Mouse (Mus musculus) CH12.LX (cell line): ENCODE measurements around the gene Rnf181. TPM values are rescaled to one million over a fixed set of nuclear protein-coding genes. Genes with fewer than 3 reads are reported as not detected.

Source experiments
- DNase-seq: peaks from one replicate; pipeline ENCODE4 v3.0.0-alpha.2; 2013; ENCODE audit errors: extremely low read depth
- H3K27ac ChIP-seq: 2 replicates; pipeline ENCODE4 v1.5.1; 2012; ENCODE audit warnings: low read depth, mild to moderate bottlenecking, control low read depth, moderate library complexity; ENCODE audit not compliant: insufficient read depth
- H3K27me3 ChIP-seq: replicated peaks from 2 replicates; pipeline ENCODE3; 2012; ENCODE audit warnings: inconsistent platforms
- H3K36me3 ChIP-seq, 2 experiments: replicated peaks in 1 of 2; 2 replicates each; pipeline versions ENCODE3 to v1.6.1; 2012; ENCODE audit warnings: inconsistent platforms in 1 of 2, low read length in 1 of 2, mild to moderate bottlenecking in 1 of 2, mixed read lengths in 1 of 2, moderate library complexity in 1 of 2; ENCODE audit not compliant: control insufficient read depth in 1 of 2, insufficient read depth in 1 of 2
- H3K4me1 ChIP-seq, 2 experiments: 2 replicates each; pipeline ENCODE4 v1.6.1; 2012; ENCODE audit warnings: inconsistent platforms in 1 of 2, moderate library complexity in 1 of 2; ENCODE audit not compliant: insufficient read depth in 2 of 2, control insufficient read depth in 1 of 2
- H3K4me2 ChIP-seq: 2 replicates; pipeline ENCODE4 v1.6.1; 2012; ENCODE audit warnings: low read depth, mild to moderate bottlenecking, control low read depth; ENCODE audit not compliant: poor library complexity, insufficient read depth, severe bottlenecking
- H3K4me3 ChIP-seq, 3 experiments: fragments of 150-350 bp in 1 of 3; sonication (generic) in 1 of 3; replicated peaks in 1 of 3; 2 replicates each; pipeline versions ENCODE3 to v1.5.1; 2011 to 2012; ENCODE audit warnings: low read depth in 2 of 3, low read length in 2 of 3, mild to moderate bottlenecking in 2 of 3, moderate library complexity in 2 of 3, control low read depth in 1 of 3, improper control_type of control experiment in 1 of 3, inconsistent platforms in 1 of 3, mixed read lengths in 1 of 3; ENCODE audit not compliant: poor library complexity in 1 of 3
- H3K79me2 ChIP-seq: replicated peaks from 2 replicates; pipeline ENCODE4 v1.6.1; 2012; ENCODE audit warnings: mild to moderate bottlenecking, moderate library complexity; ENCODE audit not compliant: control insufficient read depth, poor library complexity, insufficient read depth, severe bottlenecking; ENCODE audit errors: extremely low read depth
- H3K9ac ChIP-seq: 2 replicates; pipeline ENCODE4 v1.6.1; 2012; ENCODE audit warnings: low read depth, mild to moderate bottlenecking, control low read depth, moderate library complexity; ENCODE audit not compliant: insufficient read depth
- H3K9me3 ChIP-seq: replicated peaks from 2 replicates; pipeline ENCODE3; 2012; ENCODE audit warnings: low read length, inconsistent platforms, mixed read lengths
- GABPA ChIP-seq: IDR thresholded peaks from 2 replicates; pipeline ENCODE4 v1.6.1; 2012; ENCODE audit warnings: low read depth, low read length, improper control_type of control experiment, inconsistent platforms; ENCODE audit not compliant: insufficient replicate concordance
- JUND ChIP-seq: conservative IDR thresholded peaks from 2 replicates; pipeline ENCODE4 v1.6.1; 2011; ENCODE audit warnings: low read depth, low read length, improper control_type of control experiment
- MAX ChIP-seq: IDR thresholded peaks from 2 replicates; pipeline ENCODE4 v1.6.1; 2011; ENCODE audit warnings: low read length, improper control_type of control experiment
- POLR2A ChIP-seq: IDR thresholded peaks from 2 replicates; pipeline ENCODE4 v1.6.1; 2011; ENCODE audit warnings: low read depth, mild to moderate bottlenecking, improper control_type of control experiment, low read length
- SMC3 ChIP-seq: IDR thresholded peaks from 2 replicates; pipeline ENCODE4 v1.6.1; 2011; ENCODE audit warnings: low read depth, low read length, improper control_type of control experiment
- TCF12 ChIP-seq: IDR thresholded peaks from 2 replicates; pipeline ENCODE4 v1.6.1; 2014; ENCODE audit warnings: low read depth, mild to moderate bottlenecking, inconsistent platforms, low read length, improper control_type of control experiment
- ZNF384 ChIP-seq: IDR thresholded peaks from 2 replicates; pipeline ENCODE4 v1.6.1; 2012; ENCODE audit warnings: low read depth, low read length, improper control_type of control experiment, inconsistent platforms
- dilution Hi-C: fragments of 300-500 bp; cut with MboI; formaldehyde crosslinking; loops from 2 replicates; pipeline ENCODE4 v1.14.3; 2020; ENCODE audit warnings: low sequenced_read_pairs; ENCODE audit not compliant: extremely low pct_unique_long_range_greater_than_20kb, extremely low pct_ligation_motif_present
- in situ Hi-C: fragments of 300-500 bp; cut with MboI; formaldehyde crosslinking; loops from 3 replicates; pipeline ENCODE4 v1.14.3; 2019; ENCODE audit warnings: low sequenced_read_pairs, low pct_ligation_motif_present, low pct_unique_long_range_greater_than_20kb, mixed read lengths
- polyA plus RNA-seq: library from polyadenylated mRNA; unstranded; fragments of >175 nt; gene quantifications from 2 replicates; pipeline ENCODE4 v1.2.1, GENCODE M21; 2012; ENCODE audit warnings: low read depth; ENCODE audit not compliant: insufficient read length
- total RNA-seq, 2 experiments: library from RNA; depleted of rRNA; stranded (reverse); fragments of 300-350 nt in 1 of 2; fragments of >200 nt in 1 of 2; gene quantifications; 2 replicates each; pipeline ENCODE4 v1.2.3; 2012 to 2014

The Rnf181 gene
- total and polyA plus RNA-seq, 3 experiments: 63.2 to 88.7 (median 83.2) TPM

- H3K36me3 ChIP-seq: peaks cover 60 to 83% of the 10 kb centered on the region in 2 experiments
- TF ChIP-seq MAX: no peak
- dilution Hi-C loops (no loop called here), in situ Hi-C loops (no loop called here)
- no peak for DNase-seq
- H3K27ac ChIP-seq: no peak overlapping the region
- H3K4me3 ChIP-seq: no peak overlapping the region
- no peaks in the 10 kb centered on the region for H3K27me3 ChIP-seq
- H3K79me2 ChIP-seq: no peaks in the 10 kb centered on the region
- H3K4me2 ChIP-seq: no peak overlapping the region
- no peaks in the 10 kb centered on the region for H3K9me3 ChIP-seq
- H3K9ac ChIP-seq: no peak overlapping the region
- H3K4me1 ChIP-seq: no peaks in the 10 kb centered on the region
These were observed 51.4 kb downstream of the Rnf181 start for GRCm38 (mm10) chr6:72315384-72315783.

- Histone ChIP-seq H3K27me3 (no peaks in the 10 kb centered on the region), H3K9me3 (no peaks in the 10 kb centered on the region), H3K9ac (no peak overlapping the region), H3K36me3 (peaks cover 41 to 65% of the 10 kb centered on the region in 2 experiments), H3K4me2 (no peak overlapping the region), H3K79me2 (no peaks in the 10 kb centered on the region), H3K4me1 (no peaks in the 10 kb centered on the region), H3K27ac (no peak overlapping the region), H3K4me3 (no peak overlapping the region)
- in situ Hi-C loops: no loop called here
- DNase-seq: no peak
- no peak for TF ChIP-seq JUND
- no peak for TF ChIP-seq GABPA
- TF ChIP-seq POLR2A: no peak
- dilution Hi-C loops: no loop called here
These were observed 53.5 kb downstream of the Rnf181 start for GRCm38 (mm10) chr6:72313124-72313867.

- H3K4me1 ChIP-seq: no peaks in the 10 kb centered on the region
- H3K79me2 ChIP-seq: no peaks in the 10 kb centered on the region
- no peaks in the 10 kb centered on the region for H3K9me3 ChIP-seq
- no peak overlapping the region for H3K9ac ChIP-seq
- H3K36me3 ChIP-seq: peaks cover 33 to 54% of the 10 kb centered on the region in 2 experiments
- H3K27ac ChIP-seq: no peak overlapping the region
- no peak for DNase-seq
- H3K27me3 ChIP-seq: no peaks in the 10 kb centered on the region
- TF ChIP-seq GABPA (no peak), TCF12 (no peak), SMC3 (no peak), ZNF384 (no peak)
- TF ChIP-seq, all 38 proteins: peak for 0
- in situ Hi-C loops (no loop called here), dilution Hi-C loops (no loop called here)
- H3K4me2 ChIP-seq: no peak overlapping the region
- H3K4me3 ChIP-seq: no peak overlapping the region
These were observed 54.6 kb downstream of the Rnf181 start for GRCm38 (mm10) chr6:72312198-72312597.

Other genes starting within 250 kb of the Rnf181 start
- gene Atoh8, start 131.4 kb downstream of the Rnf181 start, total RNA-seq (2012; rRNA removed): 4.7 and 5.0 TPM in 2 replicates
- 0.23 and 0.31 TPM in 2 replicates for gene Atoh8, start 131.4 kb downstream of the Rnf181 start, total RNA-seq (2014; rRNA removed)
- 1.1 and 1.6 TPM in 2 replicates for gene Atoh8, start 131.4 kb downstream of the Rnf181 start, polyA plus RNA-seq
- gene Sftpb, start 62.3 kb downstream of the Rnf181 start, total RNA-seq (2012; rRNA removed): not detected in 2 replicates
- not detected in 2 replicates for gene Sftpb, start 62.3 kb downstream of the Rnf181 start, total RNA-seq (2014; rRNA removed)
- not detected in 2 replicates for gene Sftpb, start 62.3 kb downstream of the Rnf181 start, polyA plus RNA-seq
- 74.5 and 90.9 TPM in 2 replicates for gene Usp39, start 21.8 kb downstream of the Rnf181 start, total RNA-seq (2012; rRNA removed)
- gene Usp39, start 21.8 kb downstream of the Rnf181 start, total RNA-seq (2014; rRNA removed): 138 TPM in 2 replicates
- gene Usp39, start 21.8 kb downstream of the Rnf181 start, polyA plus RNA-seq: 72.8 and 88.2 TPM in 2 replicates
- gene 0610030E20Rik, start 19.6 kb downstream of the Rnf181 start, total RNA-seq (2012; rRNA removed): 9.9 and 11.7 TPM in 2 replicates
- 7.2 and 7.7 TPM in 2 replicates for gene 0610030E20Rik, start 19.6 kb downstream of the Rnf181 start, total RNA-seq (2014; rRNA removed)
- gene 0610030E20Rik, start 19.6 kb downstream of the Rnf181 start, polyA plus RNA-seq: 16.9 and 17.0 TPM in 2 replicates
- gene Tmem150a, start 11.5 kb downstream of the Rnf181 start, total RNA-seq (2012; rRNA removed): 0.17 and 0.59 TPM in 2 replicates
- 0.24 TPM in 1 of 2 replicates, not detected in the other for gene Tmem150a, start 11.5 kb downstream of the Rnf181 start, total RNA-seq (2014; rRNA removed)
- gene Tmem150a, start 11.5 kb downstream of the Rnf181 start, polyA plus RNA-seq: 0.82 and 0.93 TPM in 2 replicates
- gene Vamp5, start 13.5 kb upstream of the Rnf181 start, total RNA-seq (2012; rRNA removed): 1.5 and 2.5 TPM in 2 replicates
- 0.50 and 0.59 TPM in 2 replicates for gene Vamp5, start 13.5 kb upstream of the Rnf181 start, total RNA-seq (2014; rRNA removed)
- gene Vamp5, start 13.5 kb upstream of the Rnf181 start, polyA plus RNA-seq: 0.90 and 2.2 TPM in 2 replicates
- 105 and 110 TPM in 2 replicates for gene Vamp8, start 23.7 kb upstream of the Rnf181 start, total RNA-seq (2012; rRNA removed)
- 111 and 130 TPM in 2 replicates for gene Vamp8, start 23.7 kb upstream of the Rnf181 start, total RNA-seq (2014; rRNA removed)
- gene Vamp8, start 23.7 kb upstream of the Rnf181 start, polyA plus RNA-seq: 98.9 and 114 TPM in 2 replicates
- gene Ggcx, start 47.4 kb upstream of the Rnf181 start, total RNA-seq (2012; rRNA removed): 6.6 and 6.7 TPM in 2 replicates
- 6.5 and 7.8 TPM in 2 replicates for gene Ggcx, start 47.4 kb upstream of the Rnf181 start, total RNA-seq (2014; rRNA removed)
- 4.7 and 5.2 TPM in 2 replicates for gene Ggcx, start 47.4 kb upstream of the Rnf181 start, polyA plus RNA-seq
- 166 and 274 TPM in 2 replicates for gene Mat2a, start 72.6 kb upstream of the Rnf181 start, total RNA-seq (2012; rRNA removed)
- gene Mat2a, start 72.6 kb upstream of the Rnf181 start, total RNA-seq (2014; rRNA removed): 218 and 232 TPM in 2 replicates
- gene Mat2a, start 72.6 kb upstream of the Rnf181 start, polyA plus RNA-seq: 429 and 456 TPM in 2 replicates
- 0.50 and 1.7 TPM in 2 replicates for gene Sh2d6, start 154.8 kb upstream of the Rnf181 start, total RNA-seq (2012; rRNA removed)
- gene Sh2d6, start 154.8 kb upstream of the Rnf181 start, total RNA-seq (2014; rRNA removed): 0.78 and 1.1 TPM in 2 replicates
- gene Sh2d6, start 154.8 kb upstream of the Rnf181 start, polyA plus RNA-seq: 4.3 and 4.9 TPM in 2 replicates
- gene Capg, start 177.4 kb upstream of the Rnf181 start, total RNA-seq (2012; rRNA removed): 211 and 264 TPM in 2 replicates
- gene Capg, start 177.4 kb upstream of the Rnf181 start, total RNA-seq (2014; rRNA removed): 174 and 175 TPM in 2 replicates
- gene Capg, start 177.4 kb upstream of the Rnf181 start, polyA plus RNA-seq: 196 and 201 TPM in 2 replicates
- 4.7 and 7.1 TPM in 2 replicates for gene Elmod3, start 231.5 kb upstream of the Rnf181 start, total RNA-seq (2012; rRNA removed)
- gene Elmod3, start 231.5 kb upstream of the Rnf181 start, total RNA-seq (2014; rRNA removed): 4.0 and 4.2 TPM in 2 replicates
- gene Elmod3, start 231.5 kb upstream of the Rnf181 start, polyA plus RNA-seq: 9.0 TPM in 2 replicates
- gene Retsat, start 231.5 kb upstream of the Rnf181 start, total RNA-seq (2012; rRNA removed): 12.5 and 15.6 TPM in 2 replicates
- gene Retsat, start 231.5 kb upstream of the Rnf181 start, total RNA-seq (2014; rRNA removed): 14.0 and 15.5 TPM in 2 replicates
- 27.7 and 28.6 TPM in 2 replicates for gene Retsat, start 231.5 kb upstream of the Rnf181 start, polyA plus RNA-seq